Mouse (Mus musculus) heart, adult 2 months (tissue): Measurements from ENCODE around the gene Cblc.

Experiments
- CTCF ChIP-seq: fragments of 200-600 bp; IDR thresholded peaks from 2 replicates; pipeline ENCODE4 v1.8.1; 2022; ENCODE audit warnings: antibody characterized with exemption, mild to moderate bottlenecking, moderate library complexity
- EP300 ChIP-seq: fragments of 200-500 bp; IDR thresholded peaks from 2 replicates; pipeline ENCODE4 v1.6.1; 2011; ENCODE audit warnings: low read depth, low read length, control low read depth; ENCODE audit not compliant: insufficient read depth
- POLR2A ChIP-seq: fragments of 200-500 bp; IDR thresholded peaks from 2 replicates; pipeline ENCODE4 v1.6.1; 2011; ENCODE audit warnings: mild to moderate bottlenecking, low read depth, low read length, control low read depth; ENCODE audit not compliant: insufficient read depth

DNA sequence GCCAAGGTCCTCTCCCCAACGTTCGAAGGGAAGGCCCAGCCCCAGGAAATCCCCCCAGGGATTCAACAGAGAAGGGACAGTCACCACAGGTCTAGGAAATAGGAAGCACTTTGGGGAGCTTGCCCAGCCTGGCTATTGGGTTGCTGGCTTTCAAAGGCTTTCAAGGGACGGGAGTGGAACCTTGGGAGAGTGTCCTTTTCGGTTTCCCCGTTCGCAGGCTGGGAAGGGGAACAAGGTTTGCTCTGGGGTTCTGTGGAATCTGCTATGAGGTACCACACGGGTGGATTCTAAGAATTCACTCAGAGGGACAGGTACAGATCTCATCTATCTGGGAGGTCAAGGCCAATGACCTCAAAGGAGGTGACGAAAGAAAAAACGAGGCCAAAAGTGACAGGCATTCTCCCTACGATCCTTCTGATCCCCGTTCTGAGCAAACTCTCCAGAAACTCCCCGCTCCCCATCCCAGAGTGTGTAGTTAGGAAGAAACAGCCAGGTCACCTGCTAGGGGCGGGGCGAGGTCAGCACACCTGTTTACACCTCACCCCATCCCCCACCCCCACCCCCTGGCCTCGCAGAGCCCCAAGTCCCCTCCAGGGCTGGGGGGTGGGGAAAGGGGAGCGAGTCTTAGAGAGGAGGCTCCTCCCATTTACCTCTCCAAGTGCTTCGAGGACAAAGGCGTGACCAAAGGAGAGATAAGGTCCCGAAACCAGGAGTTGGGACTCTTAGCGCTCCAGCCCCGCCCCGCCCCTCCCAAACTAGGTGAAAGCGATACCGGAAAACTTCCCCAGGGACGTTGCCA is 49.0 kb downstream of the Cblc start:
- TF ChIP-seq EP300 (no peak), POLR2A (no peak), CTCF (no peak)
